Mouse (Mus musculus) cerebral cortex, adult 2 months (tissue): Measurements from ENCODE around the gene Nxn.

Source experiments
- WGBS: fragments of 180-500 bp; shearing (Covaris S2); methylation state at CpG from one replicate; pipeline ENCODE4 v1.1.7; 2018; 5-methylcytosine and 5-hydroxymethylcytosine counted together

Gene Nxn

DNA sequence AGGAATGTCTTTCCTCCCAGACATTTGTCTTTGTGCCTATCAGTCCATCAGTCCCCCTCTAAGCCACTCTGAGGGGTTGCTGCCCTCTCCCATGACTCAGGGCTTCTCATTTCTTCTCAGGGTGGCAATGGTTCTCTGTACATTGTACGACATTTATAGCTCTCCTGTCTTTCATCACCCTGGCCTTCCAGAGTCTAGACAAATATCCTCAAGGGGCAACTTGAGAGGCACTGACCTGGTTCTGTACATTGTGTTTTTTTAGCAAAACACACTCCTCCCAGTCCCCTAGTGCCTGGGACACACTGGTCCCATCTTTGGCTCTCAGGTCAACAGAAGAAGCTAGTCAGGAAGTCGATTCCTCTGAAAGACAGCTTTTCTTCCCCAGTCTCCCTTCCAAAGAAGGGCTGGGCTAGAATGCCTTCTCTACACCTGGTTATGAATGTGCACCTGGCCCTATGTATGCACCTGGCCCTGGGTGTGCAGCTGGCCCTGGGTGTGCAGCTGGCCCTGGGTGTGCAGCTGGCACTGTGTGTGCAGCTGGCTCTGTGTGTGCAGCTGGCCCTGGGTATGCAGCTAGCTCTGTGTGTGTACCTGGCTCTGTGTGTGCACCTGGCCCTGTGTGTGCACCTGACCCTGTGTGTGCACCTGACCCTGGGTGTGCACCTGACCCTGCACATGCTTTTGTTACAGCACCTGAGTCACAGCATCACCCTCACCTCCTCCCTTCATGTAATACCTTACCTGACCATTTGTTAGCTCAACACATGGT is 70.2 kb downstream of the Nxn start:
- 85% methylated on average over 2 of the region's 2 CpGs for WGBS

DNA sequence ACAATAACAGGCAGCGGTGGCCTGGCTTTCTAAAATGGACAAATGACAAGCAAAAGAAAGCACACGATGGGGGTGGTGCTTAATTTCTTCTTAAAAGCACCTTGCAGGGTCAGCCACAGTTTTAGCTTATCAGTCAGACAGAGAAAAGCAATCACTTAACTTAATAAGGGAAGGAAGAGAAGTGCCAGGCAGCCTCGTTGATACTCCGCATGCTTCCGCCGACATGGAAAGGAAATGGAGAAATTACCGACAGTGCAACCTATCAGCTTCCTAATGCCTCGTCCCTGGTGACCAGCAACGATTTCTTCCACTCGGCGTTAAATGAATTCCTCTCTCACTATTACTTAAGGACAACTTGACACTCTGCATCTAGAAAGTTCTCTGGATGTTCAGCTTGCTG is 70.9 kb downstream of the Nxn start:
- 64% methylated on average over 11 of the region's 11 CpGs for WGBS

DNA sequence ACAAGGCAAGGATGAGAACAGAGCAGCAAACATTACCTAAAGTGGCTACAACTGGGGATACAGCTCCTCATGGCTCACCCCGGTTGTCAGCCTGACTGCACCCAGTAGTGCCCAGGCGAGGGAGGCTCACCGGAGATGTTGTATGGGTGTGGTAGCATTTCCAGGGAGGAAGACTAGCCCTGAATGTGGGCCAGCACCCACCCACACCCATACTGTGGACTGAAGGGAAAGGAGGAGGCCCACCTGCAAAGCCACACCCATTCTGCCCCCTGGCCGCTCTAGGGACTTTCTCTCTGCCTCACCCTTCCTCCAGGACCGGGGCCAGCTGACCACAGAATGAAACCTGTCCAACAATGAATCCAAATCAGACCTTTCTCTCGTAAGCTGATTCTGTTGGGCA is 72.3 kb downstream of the Nxn start:
- WGBS: 83% methylated on average over 6 of the region's 6 CpGs

DNA sequence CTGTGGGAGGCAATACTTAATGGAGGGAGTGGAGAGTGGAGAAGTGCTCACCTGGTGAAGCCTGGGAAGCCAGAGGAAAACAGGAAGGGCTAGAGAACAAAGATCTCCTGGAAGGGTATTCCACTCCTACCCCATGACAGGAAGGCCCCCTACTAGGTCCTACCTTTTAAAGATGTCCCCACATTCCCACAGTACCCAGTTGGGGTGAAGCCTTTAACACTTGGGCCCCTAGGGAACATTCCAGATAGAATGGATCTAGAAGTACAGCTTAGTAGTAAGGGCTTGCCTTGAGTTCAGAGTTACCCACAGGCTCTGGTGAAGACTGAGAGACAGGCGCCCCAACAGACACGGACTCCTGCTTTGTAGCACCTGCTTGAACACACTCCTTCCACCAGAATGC is 72.9 kb downstream of the Nxn start:
- 94% methylated on average over 2 of the region's 2 CpGs for WGBS

DNA sequence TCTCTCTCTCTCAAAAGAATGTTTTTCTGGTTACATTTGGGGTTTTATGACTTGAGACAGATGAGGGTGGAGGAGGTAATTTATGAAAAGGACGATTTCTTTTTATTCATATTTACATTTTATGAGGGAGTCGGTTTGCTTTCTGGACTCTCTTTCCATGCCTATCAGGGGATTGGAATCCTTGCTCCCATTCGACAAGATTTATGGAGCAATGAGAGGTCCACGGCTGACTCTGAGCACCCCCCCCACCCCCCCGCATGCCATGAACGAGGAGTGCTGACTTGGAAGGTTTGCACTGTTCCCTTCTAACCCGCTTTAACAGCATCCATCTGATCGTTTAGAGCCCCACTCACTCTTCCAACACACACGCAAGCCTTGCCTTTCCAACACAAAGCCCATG is 74.1 kb downstream of the Nxn start:
- 61% methylated on average over 9 of the region's 9 CpGs for WGBS

DNA sequence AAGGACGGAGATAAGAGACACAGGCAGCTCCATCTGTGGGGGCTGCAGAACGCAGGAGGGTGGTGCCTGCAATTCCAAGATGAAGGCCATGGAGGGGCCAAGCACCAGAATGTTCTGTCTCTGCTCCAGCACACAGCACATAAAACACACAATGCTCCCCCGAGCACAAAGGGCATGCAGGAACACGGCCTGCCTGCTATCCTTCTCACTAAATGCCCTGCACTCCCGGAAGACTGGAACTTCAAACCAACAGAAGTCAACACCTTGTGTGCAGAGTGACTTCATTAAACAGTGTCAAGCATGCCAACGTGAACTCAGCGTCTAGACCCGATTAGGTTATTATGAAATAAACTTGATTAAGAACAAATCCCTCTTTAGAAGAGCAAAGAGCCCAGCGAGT is 74.7 kb downstream of the Nxn start:
- WGBS: 70% methylated on average over 9 of the region's 9 CpGs

DNA sequence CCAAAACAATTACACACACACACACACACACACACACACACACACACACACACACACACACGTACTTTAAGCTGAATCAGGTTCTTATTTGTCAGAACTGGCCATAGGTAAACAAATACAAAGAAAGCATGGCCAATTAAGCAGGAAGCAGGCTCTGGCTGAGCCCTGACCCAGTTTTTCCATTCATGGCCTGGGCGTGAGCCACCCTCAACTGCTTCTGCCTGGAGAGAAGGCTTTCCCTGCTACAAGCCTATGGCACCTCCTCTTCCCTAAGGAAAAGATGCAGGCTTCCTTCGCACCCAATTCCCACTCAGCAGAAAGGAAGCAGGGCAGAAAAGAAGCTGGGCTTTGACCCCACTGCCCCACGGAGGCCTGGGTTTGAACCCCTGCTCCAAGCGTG is 76.0 kb downstream of the Nxn start:
- WGBS: 62% methylated on average over 5 of the region's 5 CpGs

DNA sequence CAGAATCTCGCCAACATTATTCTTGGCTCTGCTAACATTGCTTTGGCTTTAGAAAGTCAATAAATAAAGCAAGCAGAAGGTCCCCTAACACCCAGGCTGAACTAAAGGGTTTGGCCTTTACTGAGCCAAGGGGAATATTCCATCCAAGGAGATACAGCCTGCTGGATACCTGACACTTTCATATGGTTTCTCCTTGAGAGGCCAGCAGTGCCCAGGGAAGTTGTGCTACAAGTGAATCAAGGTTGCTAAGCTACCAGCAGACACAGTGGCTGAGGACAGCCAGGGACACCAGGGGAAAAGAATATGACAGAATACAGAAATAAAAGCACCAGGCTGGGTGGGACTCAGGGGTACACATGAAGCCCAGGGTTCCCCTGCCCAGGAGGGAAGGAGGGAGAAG is 76.9 kb downstream of the Nxn start:
- 64% methylated on average over 1 of the region's 1 CpGs for WGBS

DNA sequence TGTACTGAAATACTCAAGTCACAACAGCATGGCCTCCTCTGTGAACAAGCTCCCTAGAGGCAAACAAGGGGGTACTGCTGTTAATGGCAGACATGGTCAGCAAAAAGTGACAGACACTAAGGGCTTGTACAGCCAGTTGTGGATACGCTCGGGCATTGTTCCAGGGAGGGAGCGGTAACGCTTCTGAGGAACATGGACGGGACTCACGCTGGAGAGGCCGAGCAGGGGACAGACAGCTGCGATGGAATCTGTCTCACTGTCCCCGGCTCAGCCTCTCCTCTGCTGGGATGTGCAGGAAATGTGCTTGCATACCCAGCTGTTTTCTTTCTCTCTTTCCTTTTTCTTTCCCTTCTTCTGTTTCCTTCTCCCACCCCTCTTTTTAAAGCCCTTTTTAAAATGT is 78.5 kb downstream of the Nxn start:
- 93% methylated on average over 9 of the region's 9 CpGs for WGBS

DNA sequence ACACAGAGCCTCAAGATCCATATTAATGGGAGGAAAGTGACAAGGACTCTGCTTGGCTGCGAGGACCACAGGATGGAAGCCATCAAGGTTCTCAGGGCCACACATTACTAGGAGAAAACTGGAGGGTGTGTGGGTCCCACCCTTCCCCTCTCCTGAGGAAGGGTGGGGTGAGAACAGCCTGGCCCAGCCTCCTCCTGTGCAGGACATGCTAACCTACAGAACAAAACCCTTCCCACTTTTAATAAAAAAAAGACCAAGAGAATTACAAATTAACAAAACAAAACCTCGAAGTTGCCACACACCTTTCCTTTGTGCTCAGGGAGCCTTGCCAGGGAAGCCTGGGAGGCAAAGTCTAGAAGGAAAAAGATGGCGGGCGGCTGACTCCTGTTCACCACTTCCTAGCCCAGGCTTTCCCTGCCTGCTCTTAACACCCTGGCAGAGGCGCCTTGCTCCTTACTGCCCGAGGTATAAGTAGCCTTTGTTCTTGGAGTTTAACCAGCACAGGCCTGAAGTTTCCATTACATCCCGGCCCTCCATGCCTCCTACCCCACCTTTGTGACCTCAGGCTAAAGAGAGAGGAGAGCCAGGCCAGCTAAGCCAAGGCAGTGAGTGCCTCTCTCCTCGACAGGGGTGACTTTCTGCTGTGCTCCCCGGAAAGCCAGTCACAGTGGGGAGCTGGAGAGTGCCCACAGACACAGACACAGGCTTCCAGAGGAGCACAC is 79.1 kb downstream of the Nxn start:
- 75% methylated on average over 9 of the region's 9 CpGs for WGBS

DNA sequence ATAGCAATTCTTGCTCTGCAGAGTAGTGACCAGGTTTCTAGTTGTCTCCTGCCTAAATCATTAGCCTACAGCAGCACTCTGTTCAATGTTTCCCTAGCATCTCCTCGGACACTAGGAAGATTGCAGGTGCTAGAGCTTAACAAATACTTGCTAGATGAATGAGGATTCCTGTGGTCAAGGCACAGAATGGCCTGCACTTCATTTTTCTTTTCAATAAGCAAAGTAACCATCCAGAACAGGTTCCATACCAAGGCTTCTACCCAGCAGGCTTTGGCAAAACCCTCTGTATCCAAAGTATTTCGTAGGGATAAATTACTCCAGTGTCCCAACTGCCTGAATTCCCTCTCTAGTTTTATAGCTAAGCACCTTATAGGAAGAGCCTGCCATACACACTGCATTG is 81.0 kb downstream of the Nxn start:
- WGBS: 96% methylated on average over 2 of the region's 2 CpGs

DNA sequence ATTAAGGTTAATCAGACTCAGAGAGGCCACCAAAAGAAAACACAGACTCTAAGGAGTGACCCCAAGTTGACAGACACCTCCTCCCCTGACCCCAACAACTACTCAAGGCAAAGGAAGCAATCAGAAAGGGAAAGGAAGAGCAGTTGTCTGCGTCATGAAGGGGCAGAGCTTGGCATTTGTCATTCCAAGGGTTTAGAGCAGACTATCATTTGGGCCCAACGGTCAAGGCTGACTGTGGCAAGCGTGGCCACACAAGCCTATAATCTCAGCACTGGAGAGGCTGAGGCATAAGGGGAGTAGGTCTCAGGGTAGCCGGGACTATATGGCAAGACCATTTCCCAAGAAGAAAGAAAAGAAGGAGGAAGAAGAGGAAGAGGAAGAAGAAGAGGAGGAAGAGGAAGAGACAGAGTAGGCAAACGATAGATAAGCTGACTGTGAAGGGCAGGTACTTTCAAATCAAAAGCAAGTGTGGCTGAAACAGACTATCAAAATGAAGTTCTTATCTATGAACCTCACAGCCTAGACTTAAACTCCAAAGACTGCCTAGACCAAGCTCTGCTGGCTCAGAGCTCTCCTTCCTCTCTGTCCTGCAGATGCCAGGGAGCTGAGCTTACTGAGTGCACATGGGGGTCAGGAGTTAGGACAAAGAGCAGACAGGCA is 83.0 kb downstream of the Nxn start:
- 93% methylated on average over 5 of the region's 5 CpGs for WGBS

DNA sequence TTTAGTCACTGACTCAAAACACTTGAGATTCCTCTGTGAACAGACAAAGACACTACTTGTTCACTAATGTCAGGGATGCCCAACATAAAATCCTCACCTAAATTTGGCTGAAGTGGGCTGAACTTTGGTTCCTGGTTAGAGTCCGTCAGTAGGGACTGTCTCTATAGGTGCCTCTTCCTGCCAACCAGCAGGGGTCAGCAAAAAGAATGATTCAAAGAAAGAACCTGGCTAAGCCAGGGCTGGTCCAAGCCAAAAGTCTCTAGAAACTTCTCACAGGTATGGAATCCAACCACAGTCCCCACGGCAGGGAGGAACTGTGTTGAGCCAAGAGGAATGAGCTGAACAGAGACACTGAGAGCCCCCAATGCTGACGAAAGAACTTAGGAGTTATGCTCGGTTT is 84.2 kb downstream of the Nxn start:
- 72% methylated on average over 4 of the region's 4 CpGs for WGBS

DNA sequence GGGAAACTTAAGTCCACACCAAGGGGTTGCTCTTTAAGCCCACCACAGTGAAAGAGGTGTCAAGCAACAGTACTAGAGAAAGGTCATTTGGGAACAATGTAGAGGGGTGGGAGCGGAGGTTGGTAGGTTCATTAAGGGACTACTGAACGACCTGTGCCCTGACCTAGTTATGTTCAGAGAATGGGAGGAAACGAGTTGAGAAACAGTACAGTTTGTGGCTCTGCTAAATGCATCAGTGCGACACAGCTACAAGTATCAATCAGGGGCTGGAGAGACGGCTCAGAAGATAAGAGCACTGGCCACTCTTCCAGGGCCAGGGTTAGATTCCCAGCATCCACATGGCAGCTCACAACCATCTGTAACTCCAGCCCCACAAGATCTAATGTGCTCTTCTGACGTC is 84.8 kb downstream of the Nxn start:
- WGBS: 77% methylated on average over 6 of the region's 6 CpGs

DNA sequence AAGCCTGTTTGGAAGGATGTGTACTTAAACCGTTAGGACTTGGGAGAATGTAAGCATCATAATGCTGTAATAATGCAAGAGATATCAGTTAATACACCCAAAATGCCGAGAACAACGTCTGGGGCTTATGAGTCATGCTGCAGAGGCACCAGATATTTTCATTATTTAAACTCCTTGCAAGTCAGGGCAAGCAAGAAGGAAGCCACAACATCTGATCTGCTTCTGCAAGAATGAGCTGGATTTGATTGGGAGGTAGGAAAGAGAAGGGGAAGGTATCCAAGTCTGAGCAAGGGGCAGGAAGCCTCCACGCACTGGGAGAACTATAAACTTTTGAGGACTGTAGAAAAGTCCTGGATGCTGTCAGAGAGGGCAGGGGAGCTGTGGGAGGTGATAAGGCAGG is 86.1 kb downstream of the Nxn start:
- WGBS: 73% methylated on average over 4 of the region's 4 CpGs

DNA sequence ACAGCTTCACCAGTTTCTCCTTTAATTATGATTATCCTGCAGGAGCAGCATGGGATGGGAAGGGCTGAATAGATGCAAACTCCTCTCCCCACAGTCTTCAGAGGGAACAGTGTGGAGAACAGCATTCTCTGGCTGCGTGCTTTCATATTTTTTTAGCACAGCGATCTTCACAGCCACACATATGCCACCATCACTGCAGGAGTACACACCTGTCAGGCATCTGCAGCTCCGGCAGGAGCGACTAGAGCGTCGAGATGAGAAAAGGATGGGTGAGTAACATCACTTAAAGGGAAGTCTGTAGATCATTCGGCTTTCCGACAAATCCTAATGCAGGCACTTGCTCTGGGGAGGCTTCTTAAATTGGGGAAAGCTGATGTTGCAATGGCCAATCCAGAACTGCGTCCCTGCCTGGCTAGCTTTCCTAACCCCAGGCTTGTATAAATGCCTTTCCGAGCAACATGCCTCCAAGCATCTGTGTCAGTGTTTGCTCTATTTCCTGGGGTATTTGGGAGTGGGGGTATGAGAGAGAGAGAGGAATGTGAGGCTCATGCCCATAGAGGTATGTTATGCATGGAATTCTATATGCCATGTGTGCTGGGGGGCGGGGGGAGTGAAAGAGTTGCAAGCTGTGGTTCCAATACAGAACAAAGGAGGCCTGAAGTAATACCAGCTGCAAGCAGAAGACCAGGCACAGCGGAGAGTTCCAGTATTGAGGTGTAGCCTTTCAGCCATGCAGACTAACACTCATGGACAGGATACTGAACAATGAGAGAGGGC is 87.5 kb downstream of the Nxn start:
- 80% methylated on average over 12 of the region's 12 CpGs for WGBS

DNA sequence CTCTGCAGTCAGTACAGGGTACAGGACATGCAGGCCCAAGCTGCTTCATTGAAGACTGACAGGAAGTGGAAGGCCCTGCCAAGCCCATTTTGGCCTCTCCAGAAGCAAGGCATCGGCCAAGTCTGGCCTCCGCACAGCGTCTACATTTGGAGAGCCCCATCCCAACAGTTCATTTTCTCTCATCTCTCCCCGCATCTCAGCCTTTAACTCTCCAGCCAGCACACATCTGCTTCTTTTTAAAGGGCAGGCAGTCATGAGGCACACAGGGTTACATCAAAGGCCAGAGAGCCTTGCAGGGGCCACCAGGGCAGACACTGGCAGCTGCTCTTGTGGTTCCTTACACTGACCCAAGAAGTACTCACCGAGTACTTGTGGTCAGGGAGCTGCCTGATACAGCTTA is 89.1 kb downstream of the Nxn start:
- 80% methylated on average over 5 of the region's 5 CpGs for WGBS

DNA sequence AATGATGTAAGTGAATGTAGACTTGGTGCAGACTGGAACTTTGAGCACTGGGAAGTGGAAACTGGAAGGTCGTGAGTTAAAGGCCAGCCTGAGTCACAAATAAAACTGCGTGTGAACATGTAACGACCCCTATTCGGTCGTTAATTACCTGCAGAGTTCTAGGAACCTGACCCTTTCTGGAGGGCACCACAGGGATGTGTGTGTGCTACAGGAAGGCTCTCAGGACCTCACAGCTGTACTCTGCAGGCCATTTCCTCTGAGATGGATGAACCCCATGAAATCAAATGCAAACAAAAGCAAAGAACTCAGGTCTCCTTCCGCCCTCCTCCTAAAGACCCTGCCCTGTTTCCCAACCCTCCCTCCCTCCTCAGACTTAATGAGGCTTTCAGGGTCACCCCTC is 89.9 kb downstream of the Nxn start:
- WGBS: 68% methylated on average over 6 of the region's 6 CpGs

DNA sequence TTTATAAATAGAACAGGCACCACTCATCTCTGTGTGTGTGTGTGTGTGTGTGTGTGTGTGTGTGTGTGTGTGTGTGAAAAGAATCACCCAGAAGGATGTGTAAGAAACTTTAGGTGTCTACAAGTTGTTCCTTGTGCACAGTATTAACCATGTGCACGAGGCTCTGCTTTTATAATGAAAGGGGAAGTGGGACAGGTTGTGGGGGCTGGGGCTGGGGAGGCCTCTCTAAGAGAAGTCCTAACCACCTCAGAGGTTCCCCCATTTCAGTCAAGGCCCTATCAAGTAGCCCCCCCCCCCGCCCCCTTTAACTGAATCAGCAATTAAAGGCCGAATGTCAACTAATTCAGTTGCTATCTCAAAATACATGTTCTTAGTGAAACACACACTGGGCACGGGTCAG is 92.2 kb downstream of the Nxn start:
- 80% methylated on average over 4 of the region's 4 CpGs for WGBS

DNA sequence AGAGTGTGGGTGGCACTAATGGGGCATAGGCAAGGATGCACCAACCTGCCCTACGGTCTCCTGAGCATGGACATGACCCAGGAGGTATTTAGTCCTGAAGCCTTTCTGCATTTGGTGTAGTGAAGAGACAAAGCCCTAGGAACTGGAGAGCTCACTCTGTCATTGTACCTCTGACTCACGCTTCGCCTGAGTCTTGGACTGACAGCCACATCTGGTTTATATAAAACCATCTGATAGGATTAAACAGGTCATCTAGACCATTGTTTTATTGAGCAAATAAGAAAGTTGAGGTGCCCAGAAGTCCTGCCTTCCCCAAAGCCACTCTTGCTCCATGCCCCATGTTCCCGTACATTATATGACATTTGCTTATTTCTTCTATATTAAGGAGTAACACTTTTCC is 93.4 kb downstream of the Nxn start:
- 94% methylated on average over 4 of the region's 4 CpGs for WGBS

DNA sequence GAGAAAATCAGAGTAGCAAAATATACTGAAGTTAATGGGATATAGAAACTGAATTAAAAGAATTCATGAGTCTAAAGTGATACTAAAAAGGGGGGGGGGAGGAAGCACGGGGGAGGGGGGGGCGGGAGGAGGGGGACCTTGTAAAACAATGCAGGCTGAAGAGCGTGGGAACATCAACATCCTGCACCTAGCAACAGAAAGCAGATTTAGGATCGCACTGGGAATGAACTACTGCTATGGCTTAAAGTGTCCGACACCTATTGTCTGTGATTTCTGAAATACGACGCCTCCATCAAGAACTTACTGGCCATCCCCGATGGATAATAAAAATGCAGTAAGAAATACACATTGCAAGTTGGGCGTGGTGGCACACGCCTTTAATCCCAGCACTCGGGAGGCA is 95.6 kb downstream of the Nxn start:
- 73% methylated on average over 10 of the region's 11 CpGs for WGBS

DNA sequence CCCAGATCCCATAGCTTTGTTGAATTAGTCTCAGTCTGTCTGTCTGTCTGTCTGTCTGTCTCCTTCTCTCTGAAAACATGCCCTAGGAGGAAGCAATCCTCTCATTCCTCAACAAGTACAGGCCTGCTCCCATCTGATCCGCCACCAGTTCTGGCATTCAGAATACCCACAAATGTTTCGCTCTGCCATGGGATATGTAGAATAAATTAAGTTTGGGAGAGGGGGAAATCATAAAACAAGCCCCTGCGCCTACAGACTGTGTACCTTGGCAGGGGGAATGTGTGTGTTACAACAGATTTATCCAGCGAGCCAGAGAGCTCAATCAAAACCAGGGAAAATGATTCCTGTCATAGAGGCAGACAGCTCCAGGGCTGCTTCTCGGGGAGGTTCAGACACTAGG is 98.1 kb downstream of the Nxn start:
- 87% methylated on average over 5 of the region's 5 CpGs for WGBS
